Mouse (Mus musculus) stomach, embryonic 14.5 days (tissue): Measurements from ENCODE around the gene Sorcs2. TPM values are rescaled to one million over a fixed set of nuclear protein-coding genes. Genes with fewer than 3 reads are reported as not detected.

Experiments
- ATAC-seq: fragments of 200-750 bp; cut with Nextera tagmentation; 2 replicates; pipeline ENCODE4 v1.8.0; 2017; ENCODE audit warnings: low read depth, moderate TSS enrichment; ENCODE audit not compliant: insufficient number of reproducible peaks, insufficient read depth, low FRiP score
- H3K27ac ChIP-seq: fragments of 300-500 bp; sonication (generic); 2 replicates; pipeline ENCODE4 v1.5.1; 2014; ENCODE audit warnings: mild to moderate bottlenecking, low read length, moderate library complexity, mixed read lengths
- H3K27me3 ChIP-seq: fragments of 300-500 bp; sonication (generic); 2 replicates; pipeline ENCODE4 v1.6.1; 2014; ENCODE audit warnings: low read length, control low read depth, mixed read lengths; ENCODE audit not compliant: control insufficient read depth, insufficient read depth
- H3K36me3 ChIP-seq: fragments of 300-500 bp; sonication (generic); 2 replicates; pipeline ENCODE4 v1.6.1; 2014; ENCODE audit warnings: mild to moderate bottlenecking, control low read depth, low read length, moderate library complexity, mixed read lengths; ENCODE audit not compliant: control insufficient read depth, insufficient read depth
- H3K4me1 ChIP-seq: fragments of 300-500 bp; sonication (generic); 2 replicates; pipeline ENCODE4 v1.6.1; 2014; ENCODE audit warnings: low read length, control low read depth, mixed read lengths; ENCODE audit not compliant: control insufficient read depth, insufficient read depth
- H3K4me2 ChIP-seq: fragments of 300-500 bp; sonication (generic); replicated peaks from 2 replicates; pipeline ENCODE4 v1.6.1; 2014; ENCODE audit warnings: low read depth, low read length, control low read depth
- H3K4me3 ChIP-seq: fragments of 300-500 bp; sonication (generic); 2 replicates; pipeline ENCODE4 v1.5.1; 2014; ENCODE audit warnings: low read depth, low read length, control low read depth
- H3K9ac ChIP-seq: fragments of 300-500 bp; sonication (generic); replicated peaks from 2 replicates; pipeline ENCODE4 v1.6.1; 2014; ENCODE audit warnings: low read depth, mild to moderate bottlenecking, control low read depth, low read length, moderate library complexity, mixed read lengths
- H3K9me3 ChIP-seq: fragments of 300-500 bp; sonication (generic); 2 replicates; pipeline ENCODE4 v1.6.1; 2016; ENCODE audit warnings: low read depth, low read length, control low read depth; ENCODE audit not compliant: control insufficient read depth
- WGBS: fragments of 180-500 bp; shearing (Covaris S2); extraction: QIAGEN DNeasy Blood & Tissue Kit; methylation state at CpG from one replicate; pipeline ENCODE4 v1.1.7; 2014; 5-methylcytosine and 5-hydroxymethylcytosine counted together
- polyA plus RNA-seq: library from polyadenylated mRNA; unstranded; fragments of >200 nt; fragmentation: Nextera tagmentation; extraction: Ambion mirVana; gene quantifications from 2 replicates; pipeline ENCODE4 v1.2.1, GENCODE M21; 2014

The Sorcs2 gene
- polyA plus RNA-seq, 1 experiment from 2014 or later = 14.5 TPM

- Histone ChIP-seq H3K27ac (no peak overlapping the region), H3K9me3 (no peaks in the 10 kb centered on the region), H3K4me3 (no peak overlapping the region), H3K4me1 (no peaks in the 10 kb centered on the region), H3K4me2 (no peak overlapping the region), H3K9ac (no peak overlapping the region), H3K36me3 (no peaks in the 10 kb centered on the region), H3K27me3 (no peaks in the 10 kb centered on the region)
- WGBS = 60% methylated on average over 11 of the region's 11 CpGs
- ATAC-seq = no peak
These were observed 104.6 kb downstream of the Sorcs2 start for GRCm38 (mm10) chr5:36293109-36293900.

- Histone ChIP-seq H3K4me3 (no peak overlapping the region), H3K9ac (no peak overlapping the region), H3K9me3 (no peaks in the 10 kb centered on the region), H3K4me2 (no peak overlapping the region), H3K4me1 (no peaks in the 10 kb centered on the region), H3K27ac (no peak overlapping the region), H3K36me3 (no peaks in the 10 kb centered on the region), H3K27me3 (no peaks in the 10 kb centered on the region)
- ATAC-seq = no peak
- WGBS = 73% methylated on average over 9 of the region's 9 CpGs
These were observed 105.6 kb downstream of the Sorcs2 start for GRCm38 (mm10) chr5:36292321-36292720.

GRCm38 (mm10) chr5:36291191-36291590 is 106.7 kb downstream of the Sorcs2 start:
- H3K27me3 ChIP-seq = no peaks in the 10 kb centered on the region
- H3K4me2 ChIP-seq = no peak overlapping the region
- H3K36me3 ChIP-seq = no peaks in the 10 kb centered on the region
- no peaks in the 10 kb centered on the region for H3K9me3 ChIP-seq
- H3K27ac ChIP-seq = no peak overlapping the region
- no peak for ATAC-seq
- H3K4me1 ChIP-seq = no peaks in the 10 kb centered on the region
- H3K9ac ChIP-seq = no peak overlapping the region
- 53% methylated on average over 5 of the region's 5 CpGs for WGBS
- no peak overlapping the region for H3K4me3 ChIP-seq

GRCm38 (mm10) chr5:36285405-36285804 is 112.5 kb downstream of the Sorcs2 start:
- no peak for ATAC-seq
- Histone ChIP-seq H3K4me3 (no peak overlapping the region), H3K4me2 (no peak overlapping the region), H3K27me3 (no peaks in the 10 kb centered on the region), H3K9me3 (no peaks in the 10 kb centered on the region), H3K27ac (no peak overlapping the region), H3K4me1 (0 out of 2 replicates have a peak, but pooled peaks cover 4% of the 10 kb centered on the region), H3K36me3 (no peaks in the 10 kb centered on the region), H3K9ac (no peak overlapping the region)
- WGBS = 68% methylated on average over 10 of the region's 10 CpGs

GRCm38 (mm10) chr5:36279896-36280295 is 118.0 kb downstream of the Sorcs2 start:
- no peaks in the 10 kb centered on the region for H3K4me1 ChIP-seq
- H3K4me2 ChIP-seq = no peak overlapping the region
- no peak overlapping the region for H3K9ac ChIP-seq
- H3K36me3 ChIP-seq = no peaks in the 10 kb centered on the region
- no peak overlapping the region for H3K27ac ChIP-seq
- H3K27me3 ChIP-seq = no peaks in the 10 kb centered on the region
- H3K9me3 ChIP-seq = no peaks in the 10 kb centered on the region
- 85% methylated on average over 12 of the region's 12 CpGs for WGBS
- H3K4me3 ChIP-seq = no peak overlapping the region
- no peak for ATAC-seq

GRCm38 (mm10) chr5:36274684-36275394 is 123.1 kb downstream of the Sorcs2 start:
- no peaks in the 10 kb centered on the region for H3K36me3 ChIP-seq
- no peak for ATAC-seq
- no peak overlapping the region for H3K27ac ChIP-seq
- no peaks in the 10 kb centered on the region for H3K27me3 ChIP-seq
- H3K4me3 ChIP-seq = no peak overlapping the region
- 74% methylated on average over 6 of the region's 6 CpGs for WGBS
- no peak overlapping the region for H3K9ac ChIP-seq
- no peaks in the 10 kb centered on the region for H3K4me1 ChIP-seq
- no peaks in the 10 kb centered on the region for H3K9me3 ChIP-seq
- H3K4me2 ChIP-seq = no peak overlapping the region

- Histone ChIP-seq H3K4me2 (no peak overlapping the region), H3K9ac (no peak overlapping the region), H3K36me3 (no peaks in the 10 kb centered on the region), H3K4me1 (peaks cover 4% of the 10 kb centered on the region), H3K27me3 (no peaks in the 10 kb centered on the region), H3K27ac (no peak overlapping the region), H3K9me3 (no peaks in the 10 kb centered on the region), H3K4me3 (no peak overlapping the region)
- 93% methylated on average over 3 of the region's 3 CpGs for WGBS
- ATAC-seq = no peak
These were observed 130.7 kb downstream of the Sorcs2 start for GRCm38 (mm10) chr5:36267194-36267769.

- no peaks in the 10 kb centered on the region for H3K27me3 ChIP-seq
- no peaks in the 10 kb centered on the region for H3K9me3 ChIP-seq
- H3K4me3 ChIP-seq = no peak overlapping the region
- no peak overlapping the region for H3K4me2 ChIP-seq
- no peak for ATAC-seq
- H3K9ac ChIP-seq = no peak overlapping the region
- peaks cover 16% of the 10 kb centered on the region for H3K4me1 ChIP-seq
- H3K36me3 ChIP-seq = no peaks in the 10 kb centered on the region
- WGBS = 58% methylated on average over 12 of the region's 12 CpGs
- H3K27ac ChIP-seq = peak overlapping the region; percentile 58; the same call in 1 of the 2 replicates
These were observed 137.1 kb downstream of the Sorcs2 start for GRCm38 (mm10) chr5:36260862-36261261.
